Mouse (Mus musculus) olfactory bulb, adult 2 months (tissue): ENCODE measurements around the gene Mrpl39. TPM values are rescaled to one million over a fixed set of nuclear protein-coding genes. Genes with fewer than 3 reads are reported as not detected.

Experiments used
- H3K27ac ChIP-seq: fragments of 200-500 bp; 2 replicates; pipeline ENCODE4 v1.5.1; 2012; ENCODE audit warnings: low read depth, low read length; ENCODE audit not compliant: insufficient read depth
- H3K4me1 ChIP-seq: fragments of 200-500 bp; 2 replicates; pipeline ENCODE4 v1.6.1; 2012; ENCODE audit warnings: low read length; ENCODE audit not compliant: control insufficient read depth, insufficient read depth
- H3K4me3 ChIP-seq: fragments of 200-500 bp; 2 replicates; pipeline ENCODE4 v1.5.1; 2012; ENCODE audit warnings: mild to moderate bottlenecking, low read depth, low read length, moderate library complexity; ENCODE audit not compliant: insufficient read depth
- CTCF ChIP-seq: fragments of 200-500 bp; IDR thresholded peaks from 2 replicates; pipeline ENCODE4 v1.5.1; 2012; ENCODE audit warnings: low read depth, mild to moderate bottlenecking, low read length, moderate library complexity; ENCODE audit not compliant: insufficient read depth
- POLR2A ChIP-seq: fragments of 200-500 bp; IDR thresholded peaks from 2 replicates; pipeline ENCODE4 v1.6.1; 2012; ENCODE audit warnings: mild to moderate bottlenecking, low read depth, low read length, moderate library complexity; ENCODE audit not compliant: insufficient read depth
- WGBS: fragments of 180-500 bp; shearing (Covaris S2); methylation state at CpG from one replicate; pipeline ENCODE4 v1.1.7; 2018; 5-methylcytosine and 5-hydroxymethylcytosine counted together
- polyA plus RNA-seq: library from polyadenylated mRNA; stranded (reverse); fragments of >200 nt; gene quantifications from 2 replicates; pipeline ENCODE4 v1.2.4, GENCODE M21; 2012; ENCODE audit warnings: low replicate concordance; ENCODE audit not compliant: missing spikeins, insufficient read depth, insufficient read length

Gene Mrpl39
- polyA plus RNA-seq, 1 experiment, result not detected

- no peak overlapping the region for H3K4me3 ChIP-seq
- no peak overlapping the region for H3K27ac ChIP-seq
- H3K4me1 ChIP-seq, result no peaks in the 10 kb centered on the region
- 88% methylated on average over 7 of the region's 7 CpGs for WGBS
- TF ChIP-seq CTCF, result no peak
- no peak for TF ChIP-seq POLR2A
These were observed 19.3 kb downstream of the Mrpl39 start for GRCm38 (mm10) chr16:84716197-84716596.

GRCm38 (mm10) chr16:84714978-84715377 is 20.6 kb downstream of the Mrpl39 start:
- Histone ChIP-seq H3K4me3 (no peak overlapping the region), H3K4me1 (no peaks in the 10 kb centered on the region), H3K27ac (no peak overlapping the region)
- TF ChIP-seq POLR2A, result no peak
- 96% methylated on average over 6 of the region's 6 CpGs for WGBS

DNA sequence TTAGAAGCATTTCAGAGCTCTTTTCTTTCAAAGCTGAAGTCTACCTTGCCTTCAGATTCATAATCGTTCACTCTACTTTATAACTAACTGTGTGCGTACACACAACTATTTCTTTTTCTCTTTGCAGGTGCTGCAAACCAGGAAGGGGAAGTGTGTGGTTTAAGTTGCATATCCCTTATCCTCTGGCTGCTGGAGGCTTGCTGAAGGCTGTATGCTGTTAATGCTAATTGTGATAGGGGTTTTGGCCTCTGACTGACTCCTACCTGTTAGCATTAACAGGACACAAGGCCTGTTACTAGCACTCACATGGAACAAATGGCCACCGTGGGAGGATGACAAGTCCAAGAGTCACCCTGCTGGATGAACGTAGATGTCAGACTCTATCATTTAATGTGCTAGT is 21.6 kb downstream of the Mrpl39 start:
- TF ChIP-seq CTCF (no peak), POLR2A (no peak)
- Histone ChIP-seq H3K4me1 (no peaks in the 10 kb centered on the region), H3K4me3 (no peak overlapping the region), H3K27ac (no peak overlapping the region)
- 91% methylated on average over 4 of the region's 4 CpGs for WGBS

- Histone ChIP-seq H3K4me1 (no peaks in the 10 kb centered on the region), H3K27ac (no peak overlapping the region)
- WGBS, result 89% methylated on average over 4 of the region's 4 CpGs
These were observed 22.4 kb downstream of the Mrpl39 start for GRCm38 (mm10) chr16:84713156-84713555.

GRCm38 (mm10) chr16:84708649-84709048 is 26.9 kb downstream of the Mrpl39 start:
- no peak for TF ChIP-seq POLR2A
- no peak for TF ChIP-seq CTCF
- Histone ChIP-seq H3K4me3 (no peak overlapping the region), H3K27ac (no peak overlapping the region), H3K4me1 (no peaks in the 10 kb centered on the region)
- 89% methylated on average over 2 of the region's 2 CpGs for WGBS

More at GRCm38 (mm10) chr16:84713156-84713555, 22.4 kb downstream of the Mrpl39 start:
- no peak overlapping the region for H3K4me3 ChIP-seq
- TF ChIP-seq CTCF, result no peak
- no peak for TF ChIP-seq POLR2A

DNA sequence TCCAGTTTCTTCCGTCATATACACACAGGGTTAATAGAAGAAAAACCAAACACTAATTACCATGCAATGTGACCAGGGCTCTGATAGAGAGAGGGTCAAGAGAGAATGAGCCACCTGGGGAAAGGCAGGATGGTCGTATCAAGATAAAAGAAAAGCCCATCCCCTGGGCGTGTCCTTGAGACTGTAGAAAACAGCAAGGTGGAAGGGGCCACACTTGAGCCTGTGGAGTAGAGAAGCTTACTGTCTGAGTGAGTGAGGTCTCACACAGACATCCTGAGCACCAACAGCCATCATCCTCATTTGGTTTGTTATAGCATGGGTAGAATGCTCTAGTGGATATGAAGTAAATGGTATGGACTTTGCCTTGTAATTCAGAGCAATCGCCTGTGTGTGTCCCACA is 27.7 kb downstream of the Mrpl39 start:
- H3K4me1 ChIP-seq, result peaks cover 6% of the 10 kb centered on the region
- WGBS, result 77% methylated on average over 4 of the region's 4 CpGs
- no peak overlapping the region for H3K27ac ChIP-seq
- no peak for TF ChIP-seq POLR2A
- no peak for TF ChIP-seq CTCF
- H3K4me3 ChIP-seq, result no peak overlapping the region

DNA sequence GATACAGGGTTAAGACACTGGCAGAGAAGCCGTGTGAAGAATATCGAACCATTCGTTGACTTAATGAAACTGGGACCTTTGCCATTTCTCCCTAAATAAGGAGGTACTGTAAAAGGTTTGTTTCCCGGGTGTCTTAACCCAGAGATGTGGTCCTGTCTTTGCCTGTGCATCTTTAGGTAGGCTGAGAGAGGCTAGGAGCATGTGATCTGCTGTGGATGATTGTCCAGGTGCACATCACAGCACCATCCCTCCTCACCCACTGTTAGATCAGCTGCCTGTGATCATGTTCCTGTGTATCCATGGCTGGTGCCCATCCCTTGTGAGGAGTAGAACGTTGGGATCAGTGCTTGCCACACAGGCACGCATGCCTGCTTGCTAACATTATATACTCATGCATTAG is 29.0 kb downstream of the Mrpl39 start:
- TF ChIP-seq CTCF (no peak), POLR2A (no peak)
- Histone ChIP-seq H3K4me3 (no peak overlapping the region), H3K4me1 (peaks cover 9% of the 10 kb centered on the region), H3K27ac (no peak overlapping the region)
- WGBS, result 76% methylated on average over 6 of the region's 6 CpGs

DNA sequence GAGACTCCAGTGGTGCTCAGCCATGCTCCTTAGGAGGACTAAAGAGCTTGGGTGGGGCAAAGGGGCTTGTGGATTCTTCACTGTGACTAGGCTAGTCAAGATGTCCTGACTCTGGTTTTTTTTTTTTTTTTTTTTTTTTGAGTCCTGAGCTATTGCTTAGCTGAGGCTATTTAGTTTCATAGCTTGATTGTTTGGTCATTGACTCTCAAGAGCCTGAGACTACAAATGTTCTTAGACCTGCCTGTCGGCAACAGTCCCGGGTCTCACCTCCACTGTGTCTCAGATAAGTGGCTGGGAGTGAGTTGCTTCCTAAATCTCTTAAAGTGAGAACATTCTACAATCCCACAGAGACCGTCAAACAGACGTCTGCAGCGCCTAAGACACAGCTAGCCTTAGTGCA is 30.0 kb downstream of the Mrpl39 start:
- no peak overlapping the region for H3K4me3 ChIP-seq
- no peak for TF ChIP-seq POLR2A
- no peak for TF ChIP-seq CTCF

GRCm38 (mm10) chr16:84704661-84705240 is 30.8 kb downstream of the Mrpl39 start:
- Histone ChIP-seq H3K27ac (no peak overlapping the region), H3K4me1 (peaks cover 9% of the 10 kb centered on the region), H3K4me3 (no peak overlapping the region)
- no peak for TF ChIP-seq CTCF
- no peak for TF ChIP-seq POLR2A
- 74% methylated on average over 8 of the region's 8 CpGs for WGBS

More for the DNA sequence above, 30.0 kb downstream of the Mrpl39 start:
- Histone ChIP-seq H3K4me1 (peaks cover 9% of the 10 kb centered on the region), H3K27ac (no peak overlapping the region)
- WGBS, result 88% methylated on average over 5 of the region's 5 CpGs

DNA sequence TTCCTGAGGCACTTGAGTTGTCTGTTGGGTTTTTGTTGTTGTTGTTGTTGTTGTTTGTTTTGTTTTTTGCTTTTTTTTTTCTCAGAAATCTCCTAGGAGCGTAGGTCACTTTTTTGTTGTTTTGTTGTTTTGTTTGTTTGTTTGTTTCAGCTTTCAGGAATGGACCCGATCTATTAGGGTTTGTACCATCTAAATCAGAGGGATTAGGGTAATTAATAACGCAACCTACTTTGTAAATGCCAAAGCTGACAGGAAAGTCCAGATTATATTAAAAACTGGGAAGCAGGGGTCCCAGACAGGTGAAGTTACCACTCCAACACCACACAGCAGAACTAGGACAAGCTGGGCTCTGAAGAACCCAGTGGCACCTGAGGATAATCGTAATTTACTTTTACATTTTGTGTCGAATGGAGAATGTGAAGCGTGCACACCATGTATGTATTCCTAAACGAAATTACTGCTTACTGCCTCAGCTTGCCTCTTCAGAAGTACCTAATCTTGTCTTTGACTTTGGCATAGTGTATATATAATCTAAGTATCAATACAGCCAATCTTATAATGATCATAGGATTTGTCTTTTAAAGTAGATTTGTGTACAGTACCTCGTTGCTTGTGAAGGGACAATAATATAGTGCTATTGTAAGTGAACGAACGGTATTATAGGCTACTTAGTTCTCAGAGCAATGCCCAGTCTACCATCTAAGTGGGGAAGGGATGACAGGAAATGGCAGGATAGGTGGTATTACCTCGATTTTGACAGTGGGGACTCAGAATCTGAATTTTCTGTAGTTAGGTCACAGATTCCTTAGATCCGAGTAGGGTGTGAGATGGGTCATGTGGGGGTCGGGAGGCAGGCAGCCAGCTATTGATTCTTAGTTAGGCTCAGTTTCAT is 31.5 kb downstream of the Mrpl39 start:
- WGBS, result 62% methylated on average over 13 of the region's 13 CpGs

More for the DNA sequence above, 31.5 kb downstream of the Mrpl39 start:
- TF ChIP-seq CTCF (no peak), POLR2A (no peak)
- Histone ChIP-seq H3K27ac (no peak overlapping the region), H3K4me1 (peaks cover 9% of the 10 kb centered on the region), H3K4me3 (no peak overlapping the region)
